23 mouse cellular contexts compared by ENCODE assay signal in genomic region chr5:37442767-37443166, GRCm38 (mm10).
A peak's percentile ranks its signal among the peaks of the same experiment; 100 is the strongest.
DNase-seq lines count a peak whose midpoint lies in the region; ATAC-seq and TF ChIP-seq lines count a peak whose summit lies in the region.
"Had no signal": no experiment of that assay in that cellular context is flagged by ENCODE, and none has a peak within 500 bp of the region (broad histone marks: within the 10 kb centered on the region; RNA-seq: fewer than 3 reads in every experiment).

No protein-coding gene starts in this region.

- peaks cover 9 to 14% of the 10 kb centered on the region in 2 experiments for H3K4me1 ChIP-seq in CH12.LX (ENCODE audit: control insufficient read depth in 1 of 2, insufficient read depth in 2 of 2)
- H3K4me1 ChIP-seq: embryonic facial prominence, embryonic 13.5 days; embryonic facial prominence, embryonic 15.5 days; forebrain, embryonic 10.5 days; forebrain, embryonic 12.5 days had no signal

- peak; percentile 78 for TF ChIP-seq EP300 in CH12.LX (IDR thresholded peaks at IDR 0.05; ENCODE audit: low read length)

- H3K27me3 ChIP-seq in CH12.LX (replicated peaks): peaks cover 16% of the 10 kb centered on the region
- H3K27me3 ChIP-seq: embryonic facial prominence, embryonic 13.5 days; embryonic facial prominence, embryonic 15.5 days; forebrain, embryonic 12.5 days had no signal

- H3K27ac ChIP-seq in CH12.LX (ENCODE audit: insufficient read depth, low read depth): no peak overlapping the region
- H3K27ac ChIP-seq: embryonic facial prominence, embryonic 13.5 days; embryonic facial prominence, embryonic 15.5 days; forebrain, embryonic 10.5 days; forebrain, embryonic 12.5 days had no signal

- no peak overlapping the region for H3K9ac ChIP-seq in CH12.LX (ENCODE audit: insufficient read depth, low read depth)
- H3K9ac ChIP-seq: embryonic facial prominence, embryonic 13.5 days; embryonic facial prominence, embryonic 15.5 days; forebrain, embryonic 12.5 days had no signal

- TF ChIP-seq POLR2A in CH12.LX (IDR thresholded peaks at IDR 0.05; ENCODE audit: low read depth, low read length): no peak

- no peak overlapping the region for H3K4me3 ChIP-seq in CH12.LX (replicated peaks in 1 of 3; ENCODE audit: low read depth in 2 of 3, low read length in 2 of 3, poor library complexity in 1 of 3)
- H3K4me3 ChIP-seq: embryonic facial prominence, embryonic 13.5 days; embryonic facial prominence, embryonic 15.5 days; erythroblast, embryonic 14.5 days; forebrain, embryonic 10.5 days; forebrain, embryonic 12.5 days had no signal

- H3K36me3 ChIP-seq in CH12.LX (replicated peaks in 1 of 2; ENCODE audit: control insufficient read depth in 1 of 2, insufficient read depth in 1 of 2, low read length in 1 of 2): no peaks in the 10 kb centered on the region
- H3K36me3 ChIP-seq: embryonic facial prominence, embryonic 13.5 days; embryonic facial prominence, embryonic 15.5 days; forebrain, embryonic 10.5 days; forebrain, embryonic 12.5 days had no signal

- TF ChIP-seq CTCF in CH12.LX (conservative IDR thresholded peaks at IDR 0.05 in 1 of 2, IDR thresholded peaks at IDR 0.05 in 1 of 2; ENCODE audit: low read depth in 2 of 2, low read length in 2 of 2): no peak

- TF ChIP-seq RAD21 in CH12.LX (IDR thresholded peaks at IDR 0.05; ENCODE audit: low read depth, low read length): no peak

- DNase-seq in 416B (ENCODE audit: low read depth) (peak; percentile 5), CH12.LX (ENCODE audit: extremely low read depth) (peak; percentile 74)
- DNase-seq in gastrocnemius, postnatal 10 days: no peak
- no peak for DNase-seq in layer of hippocampus, adult 8-10 months (ENCODE audit: low spot score in 2 of 2)
- DNase-seq: adrenal gland, adult 2 months; adrenal gland, postnatal 10 days; adrenal gland, postnatal 25 days; cerebellum, adult 11 months; cerebellum, adult 18-20 months; cerebellum, adult 8-10 months; cerebellum, adult 9-11 months; cerebellum, postnatal 14 days; cerebellum, postnatal 36 days; embryo, embryonic 11 days had no signal

- H3K79me2 ChIP-seq in CH12.LX (replicated peaks; ENCODE audit: control insufficient read depth, extremely low read depth, insufficient read depth, poor library complexity, severe bottlenecking): no peaks in the 10 kb centered on the region

- H3K9me3 ChIP-seq in CH12.LX (replicated peaks; ENCODE audit: low read length): peaks cover 5% of the 10 kb centered on the region
- H3K9me3 ChIP-seq: embryonic facial prominence, embryonic 13.5 days; embryonic facial prominence, embryonic 15.5 days; forebrain, embryonic 10.5 days; forebrain, embryonic 12.5 days had no signal

- no peak overlapping the region for H3K4me2 ChIP-seq in CH12.LX (ENCODE audit: insufficient read depth, low read depth, poor library complexity, severe bottlenecking)
- H3K4me2 ChIP-seq: embryonic facial prominence, embryonic 13.5 days; embryonic facial prominence, embryonic 15.5 days; forebrain, embryonic 12.5 days had no signal

- no peak for ATAC-seq in megakaryocyte-erythroid progenitor cell, adult 5-6 weeks (replicated peaks; ENCODE audit: low FRiP score, low TSS enrichment, poor library complexity, severe bottlenecking)
- ATAC-seq: CD4-positive, CD25-positive, alpha-beta regulatory T cell, adult 4 months; forebrain, embryonic 14.5 days; forebrain, embryonic 16.5 days had no signal

- dilution Hi-C loops in CH12.LX (cut with MboI; ENCODE audit: extremely low pct_ligation_motif_present, extremely low pct_unique_long_range_greater_than_20kb, low sequenced_read_pairs): no loop called here

- in situ Hi-C loops in CH12.LX (cut with MboI; ENCODE audit: low pct_ligation_motif_present, low pct_unique_long_range_greater_than_20kb, low sequenced_read_pairs): no loop called here

TF ChIP-seq in CH12.LX, 34 proteins besides CTCF, POLR2A, EP300 and RAD21:
- TF ChIP-seq KAT2A (IDR thresholded peaks at IDR 0.05; ENCODE audit: insufficient replicate concordance, low read length) (no peak), NRF1 (IDR thresholded peaks at IDR 0.05; ENCODE audit: low read depth, low read length) (no peak), ZNF384 (IDR thresholded peaks at IDR 0.05; ENCODE audit: low read depth, low read length) (no peak), ETS1 (conservative IDR thresholded peaks at IDR 0.05; ENCODE audit: low read depth, low read length) (peak; percentile 75), MAX (IDR thresholded peaks at IDR 0.05; ENCODE audit: low read length) (peak; percentile 22; the same call in 1 of the 2 replicates), JUND (conservative IDR thresholded peaks at IDR 0.05; ENCODE audit: low read depth, low read length) (0 out of 2 replicates have a peak, but pooled peaks have one; percentile 14), JUN (IDR thresholded peaks at IDR 0.05; ENCODE audit: insufficient read depth, low read depth, low read length) (peak; percentile 47)
TF ChIP-seq in CH12.LX: peak in this region for 4.

Comparison
In these comparisons a context has a peak if more than half of its experiments do, and no peak if none do; other contexts are left out.
1. DNase-seq: peak in 416B (single experiment) and CH12.LX (single experiment); none in gastrocnemius, postnatal 10 days (single experiment) and layer of hippocampus, adult 8-10 months (0 of 2).